Mouse (Mus musculus) mouse embryonic stem cell (cell line): ENCODE measurements around the gene Spryd4.
"Not testable (repeated sequence)": the region's sequence is repeated elsewhere in the genome, so short reads cannot be mapped to it uniquely, and the experiment has no call there.

Experiments
- in situ Hi-C, 2 experiments: fragments of 300-500 bp; cut with MboI; formaldehyde crosslinking; loops; 1 replicate in 1 of 2; 3 replicates in 1 of 2; pipeline ENCODE4 v1.14.3; 2019 to 2020; ENCODE audit warnings: low sequenced_read_pairs in 2 of 2, low pct_unique_long_range_greater_than_20kb in 1 of 2, mixed read lengths in 1 of 2; ENCODE audit not compliant: unreplicated experiment in 1 of 2

Gene Spryd4

DNA sequence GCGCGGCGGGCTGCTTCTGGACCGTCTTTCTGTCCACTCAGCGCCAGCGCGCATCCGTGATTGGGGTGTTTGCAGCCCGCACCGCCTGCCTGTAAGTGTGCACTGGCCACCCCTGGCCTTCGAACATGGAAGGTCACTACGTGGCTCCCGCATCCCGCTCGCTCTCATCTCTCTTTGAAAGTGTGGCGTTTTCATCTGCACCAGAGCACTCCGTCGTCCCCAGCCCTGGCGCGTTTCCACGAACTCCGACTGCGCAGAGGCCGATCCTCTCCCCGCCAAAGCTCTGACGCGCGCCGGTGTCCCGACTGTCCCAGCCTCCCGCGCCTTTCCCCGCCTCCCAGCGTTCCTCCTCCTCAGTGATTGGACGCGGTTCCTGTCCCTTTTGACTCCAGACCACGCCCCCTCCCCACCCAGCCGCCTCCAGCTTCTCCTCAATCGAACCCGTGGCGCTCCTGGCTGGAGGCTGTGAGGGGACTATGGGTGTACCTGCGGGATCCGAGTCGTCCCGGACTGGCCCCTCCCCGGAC is 17.5 kb downstream of the Spryd4 start, which contains the start of gene Gls2:
Gls2 (plus strand) TSS at position 434 of the 527 bp plus-strand sequence.
- in situ Hi-C loops = loop anchor here (10.0 to 25.0 kb wide), 2 partner anchors 99 to 457 kb away; partner anchors contain the start of genes Baz2a (in 1 of the 2) and Zbtb39 (in 1 of the 2)

DNA sequence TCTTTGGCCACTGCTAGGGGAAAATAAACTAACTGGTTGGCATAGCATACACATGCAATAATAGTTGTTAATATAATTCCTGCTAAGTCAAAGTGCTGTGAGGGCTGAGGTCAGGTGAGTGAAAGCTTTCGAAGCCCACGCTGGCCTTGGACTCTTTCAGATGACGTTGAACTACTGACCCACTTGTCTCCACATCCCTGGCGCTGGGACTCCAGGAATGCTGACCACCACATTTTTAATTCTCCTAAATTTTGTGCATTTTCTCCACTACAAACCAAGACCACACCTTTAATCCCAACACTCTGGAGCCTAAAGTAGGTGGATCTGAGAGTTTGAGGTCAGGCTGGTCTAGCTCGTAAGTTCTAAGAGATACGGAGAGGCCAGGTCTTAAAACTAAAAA is 18.5 kb downstream of the Spryd4 start:
- in situ Hi-C loops = loop anchor here (10.0 to 25.0 kb wide), 2 partner anchors 98 to 456 kb away; partner anchors contain the start of genes Baz2a (in 1 of the 2) and Zbtb39 (in 1 of the 2)

DNA sequence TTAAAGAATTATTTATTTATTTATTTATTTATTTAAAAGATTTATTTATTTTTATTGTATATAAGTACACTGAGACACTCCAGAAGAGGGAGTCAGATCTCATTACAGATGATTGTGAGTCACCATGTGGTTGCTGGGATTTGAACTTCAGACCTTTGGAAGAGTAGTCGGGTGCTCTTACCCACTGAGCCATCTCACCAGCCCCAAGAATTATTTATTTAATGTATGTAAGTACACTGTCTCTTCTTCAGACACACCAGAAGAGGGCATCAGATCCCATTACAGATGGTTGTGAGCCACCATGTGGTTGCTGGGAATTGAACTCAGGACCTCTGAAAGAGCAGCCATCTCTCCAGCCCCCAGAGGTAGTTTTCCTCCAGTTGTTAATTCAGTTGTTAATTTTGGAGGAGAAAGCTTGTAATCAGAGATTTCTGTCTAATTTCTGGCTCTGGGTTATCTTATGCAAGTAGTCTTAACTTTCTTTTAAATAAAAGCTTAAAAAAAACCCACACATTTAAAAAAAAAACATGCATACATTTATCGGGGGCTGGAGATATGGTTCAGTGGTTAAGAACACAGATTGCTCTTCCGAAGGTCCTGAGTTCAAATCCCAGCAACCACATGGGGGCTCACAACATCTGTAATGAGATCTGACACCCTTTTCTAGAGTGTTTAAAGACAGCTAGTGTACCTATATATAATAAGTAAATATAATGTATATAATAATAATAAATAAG is 19.4 kb downstream of the Spryd4 start:
- in situ Hi-C loops = loop anchor here (10.0 to 25.0 kb wide), 2 partner anchors 97 to 455 kb away; partner anchors contain the start of genes Baz2a (in 1 of the 2) and Zbtb39 (in 1 of the 2)

DNA sequence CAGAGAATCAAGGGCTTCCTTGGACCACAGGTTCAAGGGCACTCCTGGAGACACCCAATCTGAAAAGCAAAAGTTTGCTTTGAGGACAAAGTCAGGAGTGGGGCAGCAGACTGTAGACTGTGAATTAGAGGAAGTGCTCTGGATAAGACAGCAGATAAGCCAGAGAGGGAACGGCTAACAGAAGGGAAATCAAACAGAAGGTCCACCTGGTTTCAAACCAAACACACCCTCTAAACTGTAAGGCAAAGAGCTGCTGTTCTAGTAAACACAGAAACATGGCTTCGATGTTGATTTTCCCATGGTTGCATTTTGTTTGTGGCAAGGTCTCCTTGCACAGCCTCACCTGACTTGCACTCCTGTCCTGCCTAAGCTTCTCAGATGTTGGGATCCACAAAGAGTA is 20.1 kb downstream of the Spryd4 start:
- in situ Hi-C loops = loop anchor here (10.0 to 25.0 kb wide), 2 partner anchors 97 to 454 kb away; partner anchors contain the start of genes Baz2a (in 1 of the 2) and Zbtb39 (in 1 of the 2)

DNA sequence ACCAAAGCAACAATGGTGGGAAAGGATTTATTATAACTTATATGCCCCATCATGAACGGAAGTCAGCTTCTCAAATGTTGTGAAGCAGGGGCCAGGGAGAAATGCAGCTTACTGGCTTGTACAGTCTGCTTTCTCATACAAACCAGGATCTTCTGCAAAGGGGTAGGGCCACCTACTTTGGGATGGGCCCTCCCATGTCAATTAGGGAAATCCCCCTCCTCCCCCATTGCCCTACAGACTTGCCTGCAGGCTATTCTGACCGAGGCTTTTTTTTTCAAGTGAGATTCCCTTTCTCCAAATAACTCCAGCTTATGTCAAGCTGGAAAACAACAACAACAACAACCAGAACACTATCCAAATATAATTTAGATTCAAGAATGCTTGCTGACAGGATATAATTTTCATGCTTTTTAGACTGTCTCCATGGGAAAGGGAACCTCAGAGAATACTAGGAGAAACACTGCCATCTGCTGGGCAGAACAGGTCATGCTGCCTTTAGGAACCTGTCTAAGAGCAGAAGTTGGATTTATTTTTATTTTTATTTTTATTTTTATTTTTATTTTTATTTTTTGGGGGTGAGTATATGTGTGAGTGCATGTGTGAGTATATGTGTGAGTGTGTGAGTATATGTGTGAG is 23.2 kb downstream of the Spryd4 start:
- in situ Hi-C loops = loop anchor here (5.0 to 25.0 kb wide), 3 partner anchors 46 to 451 kb away; partner anchors contain the start of gene Zbtb39 (in 1 of the 2)

DNA sequence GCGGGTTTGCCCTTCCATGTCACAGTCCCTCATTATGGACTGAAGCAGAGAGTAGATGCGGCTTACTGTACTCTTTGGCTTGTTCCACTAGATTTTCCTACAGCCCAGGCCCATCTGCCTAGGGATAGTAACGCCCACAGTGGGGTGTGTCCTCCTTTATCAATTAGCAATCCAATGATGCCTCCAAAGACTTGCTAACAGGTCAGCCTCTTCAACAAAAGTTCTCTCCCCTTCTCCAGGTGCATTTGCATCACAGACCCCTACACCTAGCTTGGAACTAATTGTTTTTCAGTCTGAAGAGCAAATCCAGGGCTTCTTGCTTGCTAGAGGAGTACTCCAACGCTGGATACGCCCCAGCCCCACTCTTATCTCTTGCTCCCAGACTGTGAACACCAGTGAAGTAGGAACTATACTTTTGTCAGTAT is 24.4 kb downstream of the Spryd4 start:
- in situ Hi-C loops = loop anchor here (5.0 to 25.0 kb wide), 3 partner anchors 45 to 450 kb away; partner anchors contain the start of gene Zbtb39 (in 1 of the 2)

DNA sequence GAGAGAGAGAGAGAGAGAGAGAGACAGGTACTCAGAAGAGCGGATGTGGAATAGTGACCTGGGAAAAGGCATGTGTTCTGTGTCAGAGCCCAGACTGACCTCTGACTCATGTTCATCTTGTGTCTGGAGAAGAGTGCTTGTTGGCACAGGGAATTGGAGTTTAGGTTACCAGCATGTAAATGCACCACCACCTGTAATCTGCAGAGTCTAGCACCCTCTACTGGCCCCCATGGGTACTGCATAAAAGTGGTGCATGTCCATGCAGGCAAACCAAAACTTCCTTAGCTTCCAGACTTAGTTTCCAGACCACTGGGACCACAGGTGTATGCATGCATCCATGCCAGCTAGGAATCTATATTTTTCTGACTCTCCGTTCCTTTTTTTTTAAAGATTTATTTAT is 25.6 kb downstream of the Spryd4 start:
- in situ Hi-C loops = loop anchor here (5.0 to 25.0 kb wide), 3 partner anchors 44 to 449 kb away; partner anchors contain the start of gene Zbtb39 (in 1 of the 2)

DNA sequence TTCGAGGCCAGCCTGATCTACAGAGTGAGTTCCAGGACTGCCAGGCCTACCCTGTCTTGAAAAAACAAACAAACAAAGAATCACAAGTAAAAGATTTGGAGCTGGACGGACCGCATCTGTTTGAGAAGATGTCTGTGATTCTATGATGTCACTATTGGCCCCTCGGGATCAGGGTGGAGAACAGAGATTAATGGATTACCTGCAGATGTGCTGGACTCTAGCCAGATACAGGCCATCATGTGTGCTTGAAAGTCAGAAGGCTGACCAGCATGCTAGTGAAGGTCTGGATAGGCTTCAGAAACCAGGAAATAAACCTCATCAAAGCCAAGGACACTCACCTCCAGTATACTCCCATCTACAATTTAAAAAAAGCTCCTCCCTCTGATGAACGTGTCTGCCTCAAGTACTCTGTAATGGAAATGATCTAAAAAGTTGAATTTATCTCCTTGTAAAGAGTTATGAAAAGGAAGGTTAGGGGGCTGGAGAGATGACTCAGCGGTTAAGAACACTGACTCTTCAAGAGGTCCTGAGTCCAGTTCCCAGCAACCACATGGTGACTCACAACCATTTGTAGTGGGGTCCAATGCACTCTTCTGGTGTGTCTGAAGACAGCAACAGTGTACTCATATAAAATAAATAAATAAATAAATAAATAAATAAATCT is 26.2 kb downstream of the Spryd4 start:
- in situ Hi-C loops = loop anchor here (5.0 to 25.0 kb wide), 3 partner anchors 43 to 448 kb away; partner anchors contain the start of gene Zbtb39 (in 1 of the 2)

DNA sequence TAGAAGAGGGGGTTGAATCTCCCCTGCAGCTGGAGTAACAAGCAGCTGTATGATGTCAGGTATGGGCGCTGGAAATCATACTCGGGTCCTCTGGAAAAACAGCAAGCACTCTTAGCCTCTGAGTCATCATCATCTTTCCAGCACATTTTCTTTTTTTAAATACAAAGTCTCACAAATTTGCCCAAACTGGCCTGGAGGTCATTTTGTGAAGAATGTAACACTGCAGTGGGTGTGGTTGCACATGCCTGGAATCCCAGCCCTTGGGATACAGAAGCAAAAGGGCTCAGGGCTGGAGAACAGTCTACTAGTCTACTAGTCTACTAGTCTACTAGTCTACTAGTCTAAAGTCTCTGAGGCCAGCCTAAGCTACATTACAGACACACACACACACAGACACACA is 27.3 kb downstream of the Spryd4 start:
- in situ Hi-C loops = loop anchor here in 1 of 2 experiments (5.0 to 25.0 kb wide), 2 partner anchors 42 to 447 kb away; partner anchors contain the start of gene Zbtb39

DNA sequence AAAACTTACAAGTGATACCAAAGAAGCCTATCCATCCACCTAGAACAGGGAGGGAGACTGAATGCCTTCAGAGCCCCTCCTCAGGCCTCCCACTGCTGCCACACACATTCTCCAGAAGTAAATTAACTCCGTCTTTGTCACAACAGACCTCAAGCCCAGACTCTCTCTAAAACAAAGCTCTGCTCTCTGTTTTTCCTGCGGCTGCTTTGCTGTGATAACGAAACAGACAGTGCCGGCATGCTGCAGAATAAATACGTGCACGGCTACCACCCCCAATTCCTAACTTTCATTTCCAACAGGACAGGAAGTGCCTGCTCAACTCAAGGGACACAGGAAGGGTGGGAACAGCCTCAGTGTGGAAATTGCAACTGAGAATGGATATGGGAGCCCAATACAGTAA is 31.6 kb downstream of the Spryd4 start, which contains the start of gene Rbms2:
Rbms2 (minus strand) TSS at position 309 of the 400 bp plus-strand sequence.
- in situ Hi-C loops = loop anchor here in 1 of 2 experiments (5.0 to 25.0 kb wide), 2 partner anchors 38 to 443 kb away; partner anchors contain the start of gene Zbtb39

DNA sequence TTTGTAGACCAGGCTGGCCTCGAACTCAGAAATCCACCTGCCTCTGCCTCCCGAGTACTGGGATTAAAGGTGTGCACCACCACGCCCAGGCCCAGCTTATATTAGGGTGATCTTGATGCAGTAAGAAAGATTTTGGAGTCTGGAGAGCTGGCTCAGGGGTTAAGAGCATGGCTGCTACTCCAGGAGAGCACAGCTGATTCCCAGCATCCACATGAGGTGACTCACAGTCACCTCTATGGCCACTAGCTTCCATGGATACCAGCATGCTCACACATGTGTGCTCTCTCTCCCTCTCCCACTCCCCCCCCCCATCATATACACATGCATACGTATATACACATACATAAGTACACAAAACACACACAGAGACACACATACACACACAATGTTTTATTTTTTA is 34.3 kb downstream of the Spryd4 start:
- in situ Hi-C loops = loop anchor here in 1 of 2 experiments (25.0 kb wide), 1 partner anchor 440 kb away; the partner anchor contains the start of gene Zbtb39

DNA sequence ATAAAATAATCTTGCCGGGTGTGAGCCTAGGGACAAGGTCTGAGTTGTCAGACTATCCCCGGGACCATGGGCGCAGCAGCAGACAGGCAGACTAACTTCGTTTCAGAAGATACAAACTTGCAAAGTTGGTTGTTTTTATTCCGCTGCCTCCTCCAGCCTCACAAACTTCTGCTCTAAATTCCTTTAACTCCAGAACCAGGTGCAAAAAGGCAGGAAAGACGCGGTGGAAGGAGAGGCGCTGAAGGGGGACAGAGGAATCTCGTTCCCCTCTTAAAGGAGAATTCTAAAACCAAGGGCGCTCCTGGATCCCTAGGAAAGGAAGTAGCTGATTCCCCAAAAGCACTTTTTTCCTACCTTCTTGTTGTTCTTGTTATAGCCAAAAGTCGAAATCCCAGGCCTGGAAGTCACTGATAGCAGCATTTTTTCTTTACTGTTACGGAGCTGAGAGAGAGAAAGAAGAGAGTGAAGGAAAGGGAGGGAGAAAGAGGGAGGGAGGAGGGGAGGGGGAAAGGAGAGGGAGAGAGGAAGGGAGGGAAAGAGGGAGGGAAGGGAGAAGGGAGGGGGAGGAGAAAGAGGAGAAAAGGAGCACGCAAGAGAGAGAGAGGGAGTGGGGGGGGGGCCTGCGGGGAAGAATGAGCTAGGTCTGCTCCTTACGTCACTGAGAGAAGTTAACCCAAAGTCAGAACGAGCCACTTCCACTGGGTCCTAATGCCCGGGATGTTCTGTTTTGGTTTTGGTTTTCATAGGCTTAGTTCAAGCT is 35.4 kb downstream of the Spryd4 start:
- in situ Hi-C loops = loop anchor here in 1 of 2 experiments (25.0 kb wide), 1 partner anchor 439 kb away; the partner anchor contains the start of gene Zbtb39

DNA sequence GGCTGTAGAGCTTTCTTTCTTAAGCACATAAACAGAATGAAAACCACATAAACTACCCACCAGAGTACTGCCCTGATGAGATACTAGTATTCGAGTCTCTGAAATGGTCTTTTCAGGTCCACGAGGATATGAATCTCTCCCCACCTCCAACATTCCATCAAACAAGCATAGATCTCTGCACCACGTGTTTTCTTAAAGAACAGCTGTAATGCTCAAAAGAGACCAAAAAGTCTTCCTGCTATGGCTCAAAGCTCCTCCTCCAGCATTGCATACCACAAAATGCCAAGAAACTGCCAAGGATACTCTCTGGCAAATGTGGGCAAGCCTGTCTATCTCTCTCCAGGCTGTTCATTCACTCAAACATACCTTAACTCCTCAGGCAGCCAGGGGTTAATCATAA is 36.3 kb downstream of the Spryd4 start:
- in situ Hi-C loops = loop anchor here in 1 of 2 experiments (25.0 kb wide), 1 partner anchor 438 kb away; the partner anchor contains the start of gene Zbtb39

DNA sequence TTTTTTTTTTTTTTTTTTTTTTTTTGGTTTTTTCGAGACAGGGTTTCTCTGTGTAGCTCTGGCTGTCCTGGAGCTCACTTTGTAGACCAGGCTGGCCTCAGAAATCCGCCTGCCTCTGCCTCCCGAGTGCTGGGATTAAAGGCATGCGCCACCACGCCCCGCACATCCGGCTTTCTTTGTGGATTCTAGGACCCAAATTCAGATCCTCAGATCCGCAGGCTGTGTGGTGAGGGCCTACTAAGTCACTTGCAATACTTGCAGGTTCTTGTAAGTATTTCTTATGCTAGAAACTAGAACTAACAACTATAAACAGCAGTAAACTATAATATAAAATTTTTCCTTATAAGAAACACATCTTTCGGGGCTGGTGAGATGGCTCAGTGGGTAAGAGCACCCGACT is 40.3 kb downstream of the Spryd4 start:
- in situ Hi-C loops = not testable (repeated sequence)

DNA sequence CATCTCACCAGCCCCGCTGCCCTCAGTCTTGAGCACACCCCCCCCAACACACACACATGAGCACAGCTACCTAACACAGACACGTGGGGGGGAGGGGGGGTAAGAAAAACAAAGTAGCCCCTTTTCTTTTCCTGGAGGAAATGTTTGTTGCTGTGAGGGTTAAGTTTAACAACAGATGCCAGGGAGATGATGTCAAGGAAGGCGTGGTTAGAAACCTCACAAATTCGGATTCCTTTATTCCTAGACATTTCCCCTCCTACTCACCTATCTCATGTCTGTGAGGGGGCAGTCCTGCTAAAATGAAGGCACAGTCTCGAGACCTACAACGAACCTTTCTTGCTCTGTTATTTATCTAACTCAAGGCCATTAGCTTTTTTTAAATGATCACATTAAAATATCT is 44.5 kb downstream of the Spryd4 start:
- in situ Hi-C loops = no loop called here

DNA sequence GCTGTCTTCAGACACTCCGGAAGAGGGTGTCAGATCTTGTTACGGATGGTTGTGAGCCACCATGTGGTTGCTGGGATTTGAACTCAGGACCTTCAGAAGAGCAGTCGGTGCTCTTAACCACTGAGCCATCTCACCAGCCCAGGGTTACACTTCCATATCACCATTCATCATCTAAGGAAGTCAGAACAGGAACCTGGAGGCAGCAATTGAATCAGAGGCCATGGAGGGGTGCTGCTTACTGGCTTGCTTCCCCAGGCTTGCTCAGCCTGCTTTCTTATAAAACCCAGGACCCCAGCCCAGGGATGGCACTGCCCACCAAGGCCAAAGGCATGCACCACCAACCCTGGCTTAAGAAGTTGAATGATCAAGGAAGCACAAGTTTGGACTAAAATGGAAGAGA is 45.9 kb downstream of the Spryd4 start:
- in situ Hi-C loops = not testable (repeated sequence)
